Mouse (Mus musculus): Measurements from ENCODE around the gene Csf1.

DNA sequence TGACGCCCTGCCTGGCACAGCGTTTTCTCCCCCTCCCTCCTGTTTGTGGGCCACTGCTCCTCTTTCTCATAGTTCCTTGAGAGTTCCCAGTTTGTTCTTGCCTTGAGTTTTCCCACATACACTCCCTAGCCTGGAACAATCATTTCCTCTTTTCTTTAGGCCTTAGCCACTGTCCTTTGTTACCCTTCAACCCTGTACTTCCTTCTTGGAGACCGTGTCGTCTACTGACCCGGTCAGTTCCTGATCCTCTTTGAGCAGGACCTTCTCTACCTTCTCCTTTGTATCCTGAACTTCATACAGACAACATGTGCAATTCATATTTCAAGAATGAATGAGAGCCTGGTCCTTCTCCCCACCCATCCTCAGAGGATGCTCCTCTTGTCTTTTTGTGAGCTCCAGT is 21.0 kb upstream of the Csf1 start:
- TF ChIP-seq TAL1 (IDR thresholded peaks at IDR 0.05; ENCODE audit: low read length): no peak
- TF ChIP-seq GATA1 (IDR thresholded peaks at IDR 0.05; ENCODE audit: low read length): no peak

Data from erythroblast, embryonic 14.5 days (primary cell).